Mouse (Mus musculus) naive thymus-derived CD4-positive, alpha-beta T cell, adult 2 months (primary cell): ENCODE measurements around the gene Rtp2.

Experiments used
- DNase-seq: peaks from one replicate; pipeline ENCODE4 v3.0.0-alpha.2; 2011; ENCODE audit warnings: low read depth

Gene Rtp2

GRCm38 (mm10) chr16:23890151-23890550 is 42.0 kb downstream of the Rtp2 start:
- no peak for DNase-seq

- DNase-seq, result no peak
Measured at GRCm38 (mm10) chr16:23887910-23888579, 44.1 kb downstream of the Rtp2 start.

GRCm38 (mm10) chr16:23885098-23885497 is 47.1 kb downstream of the Rtp2 start:
- no peak for DNase-seq
